Mouse (Mus musculus) gastrocnemius, postnatal 25 days (tissue): ENCODE measurements around the gene Rptor. TPM values are rescaled to one million over a fixed set of nuclear protein-coding genes. Genes with fewer than 3 reads are reported as not detected.

Experiments
- DNase-seq: peaks from one replicate; pipeline ENCODE4 v3.0.0; 2022
- total RNA-seq, 2 experiments: library from RNA; stranded (reverse); gene quantifications; 1 replicate in 1 of 2; 2 replicates in 1 of 2; pipeline ENCODE4 v1.2.3; 2021

The Rptor gene
- total RNA-seq, 2 experiments from 2014 or later, result 23.7 to 24.8 TPM

- DNase-seq, result no peak
Measured at GRCm38 (mm10) chr11:119650456-119650855, 47.8 kb downstream of the Rptor start.

- no peak for DNase-seq
Measured at GRCm38 (mm10) chr11:119653336-119653735, 50.6 kb downstream of the Rptor start.

- peak; percentile 28 for DNase-seq
Measured at GRCm38 (mm10) chr11:119657534-119657933, 54.8 kb downstream of the Rptor start.

GRCm38 (mm10) chr11:119659296-119659695 is 56.6 kb downstream of the Rptor start:
- DNase-seq, result no peak

- DNase-seq, result peak; percentile 4
Measured at GRCm38 (mm10) chr11:119661479-119661878, 58.8 kb downstream of the Rptor start.

GRCm38 (mm10) chr11:119663876-119664275 is 61.2 kb downstream of the Rptor start:
- DNase-seq, result peak; percentile 64

- DNase-seq, result no peak
Measured at GRCm38 (mm10) chr11:119664678-119665307, 62.1 kb downstream of the Rptor start.

GRCm38 (mm10) chr11:119665308-119665702 is 62.6 kb downstream of the Rptor start:
- DNase-seq, result no peak

- DNase-seq, result no peak
Measured at GRCm38 (mm10) chr11:119666567-119667108, 63.9 kb downstream of the Rptor start.

- no peak for DNase-seq
Measured at GRCm38 (mm10) chr11:119670690-119671666, 68.3 kb downstream of the Rptor start.

GRCm38 (mm10) chr11:119672041-119672440 is 69.3 kb downstream of the Rptor start:
- no peak for DNase-seq

- no peak for DNase-seq
Measured at GRCm38 (mm10) chr11:119672775-119673174, 70.1 kb downstream of the Rptor start.

GRCm38 (mm10) chr11:119674835-119675234 is 72.1 kb downstream of the Rptor start:
- no peak for DNase-seq

GRCm38 (mm10) chr11:119675546-119675945 is 72.8 kb downstream of the Rptor start:
- no peak for DNase-seq

- DNase-seq, result no peak
Measured at GRCm38 (mm10) chr11:119676751-119677411, 74.2 kb downstream of the Rptor start.

GRCm38 (mm10) chr11:119678427-119678826 is 75.7 kb downstream of the Rptor start:
- DNase-seq, result no peak

GRCm38 (mm10) chr11:119680735-119681134 is 78.0 kb downstream of the Rptor start:
- no peak for DNase-seq

- no peak for DNase-seq
Measured at GRCm38 (mm10) chr11:119682285-119682684, 79.6 kb downstream of the Rptor start.

GRCm38 (mm10) chr11:119683796-119684195 is 81.1 kb downstream of the Rptor start:
- DNase-seq, result no peak

GRCm38 (mm10) chr11:119685477-119685876 is 82.8 kb downstream of the Rptor start:
- no peak for DNase-seq

- no peak for DNase-seq
Measured at GRCm38 (mm10) chr11:119685910-119686659, 83.4 kb downstream of the Rptor start.

- DNase-seq, result no peak
Measured at GRCm38 (mm10) chr11:119687316-119687715, 84.6 kb downstream of the Rptor start.
